ENCODE assay signal across 9 mouse cellular contexts in the genomic region with DNA sequence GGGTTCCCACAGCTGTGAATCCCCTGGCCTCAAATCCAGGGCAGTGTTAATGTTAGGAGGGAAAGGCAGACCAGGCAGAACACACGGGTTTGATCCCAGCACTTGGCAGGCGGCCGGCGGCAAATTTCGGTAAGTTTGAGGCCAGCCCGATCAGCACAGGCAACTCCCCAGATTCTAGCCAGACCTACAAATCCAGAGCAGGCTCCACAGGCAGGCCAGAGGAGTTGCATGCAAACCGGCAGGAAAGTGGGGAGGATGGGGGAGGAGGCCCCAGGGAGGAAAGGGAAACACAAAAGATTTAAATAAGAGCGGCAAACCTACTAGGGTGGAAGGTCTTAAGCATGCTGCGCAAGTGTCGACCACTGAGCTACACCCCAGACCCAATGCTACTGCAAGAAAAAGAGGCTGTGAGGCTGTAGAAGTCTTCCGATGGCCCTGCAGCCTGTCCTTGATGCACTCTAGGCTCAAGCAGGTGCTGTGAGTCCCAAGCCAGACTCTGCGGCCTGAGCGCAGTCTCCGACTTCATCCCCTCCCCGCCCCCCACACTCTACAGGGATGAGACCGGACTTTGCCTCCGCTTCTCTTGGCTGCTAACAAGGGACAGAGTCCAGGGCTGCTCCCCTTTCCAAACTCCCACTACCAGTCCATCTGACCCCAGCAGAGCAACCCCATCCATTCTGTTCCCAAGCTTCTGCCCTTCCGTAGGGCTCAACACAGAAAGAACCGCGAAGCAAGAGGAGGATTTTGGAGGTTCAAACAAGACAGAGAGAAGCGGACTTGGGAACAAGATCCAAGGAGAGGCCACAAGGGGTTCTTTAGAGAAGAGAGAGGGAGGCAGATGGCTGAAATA. TPM values are rescaled to one million over a fixed set of nuclear protein-coding genes. Genes with fewer than 3 reads are reported as not detected.
DNase-seq lines count a peak whose midpoint lies in the region; ATAC-seq and TF ChIP-seq lines count a peak whose summit lies in the region.
"Had no signal": no experiment of that assay in that cellular context is flagged by ENCODE, and none has a peak within 500 bp of the region (broad histone marks: within the 10 kb centered on the region; RNA-seq: fewer than 3 reads in every experiment).

No protein-coding gene starts in this region.

- H3K4me2 ChIP-seq in hindbrain, embryonic 12.5 days (replicated peaks), result peak overlapping the region; percentile 3; the same call in 1 of the 2 replicates
- H3K4me2 ChIP-seq in hindbrain, postnatal 0 days (ENCODE audit: low read depth, low read length), result no peak overlapping the region
- H3K4me2 ChIP-seq in embryonic facial prominence, embryonic 15.5 days (replicated peaks), result no peak overlapping the region; the same call in 1 of the 2 replicates

- no peak overlapping the region for H3K9ac ChIP-seq in hindbrain, embryonic 12.5 days
- no peak overlapping the region for H3K9ac ChIP-seq in hindbrain, postnatal 0 days (replicated peaks; ENCODE audit: low read length)
- no peak overlapping the region for H3K9ac ChIP-seq in embryonic facial prominence, embryonic 15.5 days

- no peak for DNase-seq in hindbrain, postnatal 0 days (ENCODE audit: low spot score)
- DNase-seq in kidney, postnatal 36 days, result peak; percentile 91 to 92
- peak; percentile 33 for DNase-seq in retina, postnatal 1 day
- DNase-seq in layer of hippocampus, adult 18-20 months (ENCODE audit: low spot score in 2 of 2), result no peak
- no peak for DNase-seq in urinary bladder, adult 2 months (ENCODE audit: low spot score)
- DNase-seq: cerebellum, postnatal 10 days had no signal

- no peak for ATAC-seq in hindbrain, embryonic 12.5 days (ENCODE audit: low FRiP score)
- no peak for ATAC-seq in hindbrain, postnatal 0 days
- 0 out of 2 replicates have a peak, but pooled peaks have one; percentile 40 for ATAC-seq in embryonic facial prominence, embryonic 15.5 days (ENCODE audit: insufficient number of reproducible peaks, low FRiP score, low TSS enrichment, low read depth)

- no peak for TF ChIP-seq CTCF in hindbrain, postnatal 0 days (IDR thresholded peaks at IDR 0.05; ENCODE audit: low read depth)

- peaks cover 14% of the 10 kb centered on the region for H3K4me1 ChIP-seq in hindbrain, embryonic 12.5 days
- H3K4me1 ChIP-seq in hindbrain, postnatal 0 days (ENCODE audit: insufficient read depth, low read length), result no peaks in the 10 kb centered on the region
- H3K4me1 ChIP-seq in embryonic facial prominence, embryonic 15.5 days, result peaks cover 12% of the 10 kb centered on the region; the same call in 1 of the 2 replicates

- peaks cover 38% of the 10 kb centered on the region for H3K27me3 ChIP-seq in hindbrain, embryonic 12.5 days
- H3K27me3 ChIP-seq in hindbrain, postnatal 0 days (ENCODE audit: insufficient read depth, low read length), result peaks cover 17% of the 10 kb centered on the region
- H3K27me3 ChIP-seq in embryonic facial prominence, embryonic 15.5 days, result peaks cover 27% of the 10 kb centered on the region

- H3K4me3 ChIP-seq in hindbrain, embryonic 12.5 days, result 0 out of 2 replicates have a peak overlapping the region, but pooled peaks have one; percentile 0
- no peak overlapping the region for H3K4me3 ChIP-seq in hindbrain, postnatal 0 days (ENCODE audit: low read length)
- H3K4me3 ChIP-seq in embryonic facial prominence, embryonic 15.5 days (replicated peaks), result 0 out of 2 replicates have a peak overlapping the region, but pooled peaks have one; percentile 2

- H3K9me3 ChIP-seq in hindbrain, embryonic 12.5 days (replicated peaks), result no peaks in the 10 kb centered on the region; the same call in 1 of the 2 replicates
- no peaks in the 10 kb centered on the region for H3K9me3 ChIP-seq in hindbrain, postnatal 0 days (ENCODE audit: low read length)
- peaks cover 5% of the 10 kb centered on the region; the same call in 1 of the 2 replicates for H3K9me3 ChIP-seq in embryonic facial prominence, embryonic 15.5 days (replicated peaks)

- H3K36me3 ChIP-seq in hindbrain, embryonic 12.5 days, result no peaks in the 10 kb centered on the region
- no peaks in the 10 kb centered on the region for H3K36me3 ChIP-seq in hindbrain, postnatal 0 days (ENCODE audit: insufficient read depth, low read length)
- H3K36me3 ChIP-seq in embryonic facial prominence, embryonic 15.5 days, result no peaks in the 10 kb centered on the region

- H3K27ac ChIP-seq in hindbrain, embryonic 12.5 days, result no peak overlapping the region
- H3K27ac ChIP-seq in hindbrain, postnatal 0 days, result no peak overlapping the region
- H3K27ac ChIP-seq in embryonic facial prominence, embryonic 15.5 days (replicated peaks), result no peak overlapping the region

- 10% methylated on average over 21 of the region's 21 CpGs for WGBS in hindbrain, embryonic 12.5 days
- 14% methylated on average over 21 of the region's 21 CpGs for WGBS in hindbrain, postnatal 0 days
- 14% methylated on average over 21 of the region's 21 CpGs for WGBS in embryonic facial prominence, embryonic 15.5 days

RNA-seq across cellular contexts. Expression of gene Qprt, which starts 0.7 kb away (rescaled TPM):
- 0.80 and 1.9 TPM in 2 replicates for polyA plus RNA-seq in hindbrain, embryonic 12.5 days (2016; fragmentation: Nextera tagmentation; extraction: Ambion mirVana)
- total RNA-seq in hindbrain, postnatal 0 days (2014; rRNA removed), result 1.0 and 2.0 TPM in 2 replicates
- polyA plus RNA-seq in hindbrain, postnatal 0 days (2015; fragmentation: Nextera tagmentation; extraction: Ambion mirVana), result 1.7 and 1.8 TPM in 2 replicates
- polyA plus RNA-seq in embryonic facial prominence, embryonic 15.5 days (2015; fragmentation: Nextera tagmentation; extraction: Ambion mirVana), result 2.0 and 3.3 TPM in 2 replicates
- total RNA-seq in layer of hippocampus, adult 18-20 months (2021), result under 1 TPM; 0.20 to 0.50 TPM
- polyA plus RNA-seq in urinary bladder, adult 2 months (2012; rRNA removed), result 0.80 and 0.81 TPM in 2 replicates

RNA-seq across cellular contexts. Expression of gene Spn, which starts 16.3 kb away (rescaled TPM):
- polyA plus RNA-seq in hindbrain, embryonic 12.5 days (2016; fragmentation: Nextera tagmentation; extraction: Ambion mirVana), result not detected in 2 replicates
- total RNA-seq in hindbrain, postnatal 0 days (2014; rRNA removed), result 0.11 and 0.21 TPM in 2 replicates
- 0.05 and 0.09 TPM in 2 replicates for polyA plus RNA-seq in hindbrain, postnatal 0 days (2015; fragmentation: Nextera tagmentation; extraction: Ambion mirVana)
- polyA plus RNA-seq in embryonic facial prominence, embryonic 15.5 days (2015; fragmentation: Nextera tagmentation; extraction: Ambion mirVana), result 0.61 and 0.67 TPM in 2 replicates
- under 1 TPM; 0.25 to 0.30 TPM for total RNA-seq in layer of hippocampus, adult 18-20 months (2021)
- polyA plus RNA-seq in urinary bladder, adult 2 months (2012; rRNA removed), result 1.2 and 1.9 TPM in 2 replicates

RNA-seq across cellular contexts. Expression of gene AI467606, which starts 30.1 kb away (rescaled TPM):
- polyA plus RNA-seq in hindbrain, embryonic 12.5 days (2016; fragmentation: Nextera tagmentation; extraction: Ambion mirVana), result 1.0 and 1.2 TPM in 2 replicates
- 0.68 and 2.3 TPM in 2 replicates for total RNA-seq in hindbrain, postnatal 0 days (2014; rRNA removed)
- polyA plus RNA-seq in hindbrain, postnatal 0 days (2015; fragmentation: Nextera tagmentation; extraction: Ambion mirVana), result 1.0 and 1.1 TPM in 2 replicates
- 4.8 and 6.3 TPM in 2 replicates for polyA plus RNA-seq in embryonic facial prominence, embryonic 15.5 days (2015; fragmentation: Nextera tagmentation; extraction: Ambion mirVana)
- total RNA-seq in layer of hippocampus, adult 18-20 months (2021), result 1 to 10 TPM in 1 of 2 experiments, under 1 TPM in 1; 0.84 to 1.6 TPM
- polyA plus RNA-seq in urinary bladder, adult 2 months (2012; rRNA removed), result 4.4 and 6.0 TPM in 2 replicates

RNA-seq across cellular contexts. Expression of gene Zg16, which starts 34.2 kb away (rescaled TPM):
- not detected in 2 replicates for polyA plus RNA-seq in hindbrain, embryonic 12.5 days (2016; fragmentation: Nextera tagmentation; extraction: Ambion mirVana)
- not detected in 2 replicates for total RNA-seq in hindbrain, postnatal 0 days (2014; rRNA removed)
- polyA plus RNA-seq in hindbrain, postnatal 0 days (2015; fragmentation: Nextera tagmentation; extraction: Ambion mirVana), result not detected in 2 replicates
- not detected in 2 replicates for polyA plus RNA-seq in embryonic facial prominence, embryonic 15.5 days (2015; fragmentation: Nextera tagmentation; extraction: Ambion mirVana)
- not detected for total RNA-seq in layer of hippocampus, adult 18-20 months (2021)
- 0.15 and 0.34 TPM in 2 replicates for polyA plus RNA-seq in urinary bladder, adult 2 months (2012; rRNA removed)
- total RNA-seq: layer of hippocampus, adult 8-10 months had no signal

Comparison
In these comparisons a context has a peak if more than half of its experiments do, and no peak if none do; other contexts are left out.
1. DNase-seq: peak in kidney, postnatal 36 days (2 of 2) and retina, postnatal 1 day (single experiment); none in hindbrain, postnatal 0 days (single experiment), layer of hippocampus, adult 18-20 months (0 of 2) and urinary bladder, adult 2 months (single experiment).